Mouse (Mus musculus): ENCODE data around the gene Ddx5. TPM values are rescaled to one million over a fixed set of nuclear protein-coding genes. Genes with fewer than 3 reads are reported as not detected.
A peak's percentile ranks its signal among the peaks of the same experiment; 100 is the strongest.

The Ddx5 gene
- 243 and 248 TPM in 2 replicates for polyA plus RNA-seq (2016; fragmentation: Nextera tagmentation; extraction: Ambion mirVana)

GRCm38 (mm10) chr11:106788775-106789459, at the start of gene Ddx5, which contains the start of gene Cep95:
Gene Ddx5 (minus strand): TSS chr11:106789185.
Gene Cep95 (plus strand): TSS chr11:106789252.
- Histone ChIP-seq H3K36me3 (peaks cover 48% of the 10 kb centered on the region), H3K9ac (peak within 1 kb of the TSS; percentile 99), H3K27ac (ENCODE audit: poor library complexity, severe bottlenecking) (peak within 1 kb of the TSS; percentile 99), H3K4me3 (peak within 1 kb of the TSS; percentile 98), H3K27me3 (replicated peaks) (no peaks in the 10 kb centered on the region), H3K4me1 (replicated peaks) (peaks cover 8% of the 10 kb centered on the region), H3K4me2 (peak within 1 kb of the TSS; percentile 87), H3K9me3 (replicated peaks) (no peaks in the 10 kb centered on the region)
- peak; percentile 94 for ATAC-seq (ENCODE audit: insufficient number of reproducible peaks, low FRiP score)
- WGBS = under 1% methylated on average over 58 of the region's 58 CpGs

DNA sequence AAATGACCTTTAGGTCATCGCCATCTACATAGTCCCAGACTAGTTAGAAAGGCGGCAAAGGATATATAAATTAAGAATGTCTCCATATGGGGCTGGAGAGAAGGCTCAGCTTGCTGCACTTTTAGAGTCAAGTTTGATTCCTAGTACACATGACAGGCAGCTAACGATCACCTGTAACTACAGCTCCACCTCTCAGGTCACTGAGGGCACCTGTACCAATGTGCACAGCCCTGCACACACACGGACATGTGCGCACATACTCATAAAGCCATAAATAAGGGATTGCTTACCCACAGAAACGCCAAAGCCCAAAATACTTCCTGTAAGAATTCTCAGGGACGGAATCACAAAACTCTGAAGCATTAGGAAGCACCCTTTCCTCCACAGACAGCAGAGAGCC, 39.1 kb upstream of the Ddx5 start:
- H3K9ac ChIP-seq = no peak overlapping the region
- peaks cover 4% of the 10 kb centered on the region; the same call in 1 of the 2 replicates for H3K4me1 ChIP-seq (replicated peaks)
- ATAC-seq (ENCODE audit: insufficient number of reproducible peaks, low FRiP score) = no peak
- 92% methylated on average over 7 of the region's 7 CpGs for WGBS
- H3K36me3 ChIP-seq = peaks cover 72% of the 10 kb centered on the region
- no peaks in the 10 kb centered on the region for H3K27me3 ChIP-seq (replicated peaks)
- H3K4me3 ChIP-seq = no peak overlapping the region
- no peaks in the 10 kb centered on the region for H3K9me3 ChIP-seq (replicated peaks)
- no peak overlapping the region for H3K27ac ChIP-seq (ENCODE audit: poor library complexity, severe bottlenecking)
- no peak overlapping the region for H3K4me2 ChIP-seq

GRCm38 (mm10) chr11:106824403-106824802, 35.4 kb upstream of the Ddx5 start:
- H3K9me3 ChIP-seq (replicated peaks) = no peaks in the 10 kb centered on the region
- no peak overlapping the region for H3K4me2 ChIP-seq
- WGBS = 82% methylated on average over 10 of the region's 10 CpGs
- peaks cover 66% of the 10 kb centered on the region for H3K36me3 ChIP-seq
- H3K27me3 ChIP-seq (replicated peaks) = no peaks in the 10 kb centered on the region
- ATAC-seq (ENCODE audit: insufficient number of reproducible peaks, low FRiP score) = no peak
- H3K4me1 ChIP-seq (replicated peaks) = peaks cover 17% of the 10 kb centered on the region
- H3K9ac ChIP-seq = no peak overlapping the region
- H3K27ac ChIP-seq (ENCODE audit: poor library complexity, severe bottlenecking) = no peak overlapping the region
- no peak overlapping the region for H3K4me3 ChIP-seq

DNA sequence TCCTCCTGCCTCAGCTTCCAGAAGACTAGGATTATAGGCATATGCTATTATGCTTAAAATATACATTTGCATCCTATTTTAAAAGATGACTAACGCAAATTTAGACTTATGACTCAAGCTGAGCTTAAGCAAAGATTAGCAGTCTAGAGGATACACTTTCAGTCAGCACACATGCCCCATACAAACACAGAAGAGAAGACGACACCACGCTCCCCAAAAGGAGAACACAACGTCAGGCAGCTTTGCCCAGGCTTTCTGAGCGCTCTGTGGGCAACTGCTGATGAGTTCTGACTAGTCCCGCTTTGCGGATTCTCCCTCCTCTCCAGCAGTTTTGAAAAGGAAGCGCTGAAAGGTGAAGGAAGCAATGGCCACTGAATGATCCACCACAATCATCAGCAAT, 34.8 kb upstream of the Ddx5 start:
- peaks cover 67% of the 10 kb centered on the region for H3K36me3 ChIP-seq
- H3K27ac ChIP-seq (ENCODE audit: poor library complexity, severe bottlenecking) = no peak overlapping the region
- no peak overlapping the region for H3K9ac ChIP-seq
- H3K9me3 ChIP-seq (replicated peaks) = no peaks in the 10 kb centered on the region
- no peak overlapping the region for H3K4me2 ChIP-seq
- WGBS = 90% methylated on average over 8 of the region's 8 CpGs
- no peak for ATAC-seq (ENCODE audit: insufficient number of reproducible peaks, low FRiP score)
- no peaks in the 10 kb centered on the region for H3K27me3 ChIP-seq (replicated peaks)
- H3K4me3 ChIP-seq = no peak overlapping the region
- H3K4me1 ChIP-seq (replicated peaks) = peaks cover 24% of the 10 kb centered on the region

GRCm38 (mm10) chr11:106822911-106823310, 33.9 kb upstream of the Ddx5 start:
- Histone ChIP-seq H3K9ac (no peak overlapping the region), H3K27ac (ENCODE audit: poor library complexity, severe bottlenecking) (no peak overlapping the region), H3K36me3 (peaks cover 59% of the 10 kb centered on the region), H3K27me3 (replicated peaks) (no peaks in the 10 kb centered on the region), H3K9me3 (replicated peaks) (no peaks in the 10 kb centered on the region), H3K4me3 (no peak overlapping the region), H3K4me2 (no peak overlapping the region), H3K4me1 (replicated peaks) (peaks cover 31% of the 10 kb centered on the region)
- WGBS = 83% methylated on average over 5 of the region's 5 CpGs
- no peak for ATAC-seq (ENCODE audit: insufficient number of reproducible peaks, low FRiP score)

DNA sequence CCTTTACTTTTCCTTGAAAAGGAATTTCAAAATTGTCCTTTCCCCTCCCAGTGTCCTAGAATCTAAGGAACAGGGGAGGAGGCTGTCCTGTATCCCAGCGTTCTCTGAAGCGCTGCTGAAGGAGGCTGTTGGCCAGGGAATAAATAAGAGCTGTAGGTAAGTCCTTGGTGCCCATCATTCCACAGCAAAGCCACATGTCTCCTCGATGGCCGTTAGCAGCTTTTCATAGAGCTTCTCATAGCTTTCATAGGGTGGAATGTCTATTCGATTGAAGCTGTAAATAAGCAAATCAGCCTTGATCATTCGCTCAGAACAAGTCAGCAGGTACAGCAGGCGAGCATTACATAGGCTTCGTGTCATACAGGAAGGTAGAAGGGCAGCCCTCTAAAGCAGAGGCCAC, 33.5 kb upstream of the Ddx5 start:
- H3K9ac ChIP-seq = no peak overlapping the region
- no peaks in the 10 kb centered on the region for H3K9me3 ChIP-seq (replicated peaks)
- no peak for ATAC-seq (ENCODE audit: insufficient number of reproducible peaks, low FRiP score)
- peaks cover 59% of the 10 kb centered on the region for H3K36me3 ChIP-seq
- WGBS = 84% methylated on average over 8 of the region's 8 CpGs
- H3K4me3 ChIP-seq = no peak overlapping the region
- no peaks in the 10 kb centered on the region for H3K27me3 ChIP-seq (replicated peaks)
- H3K4me2 ChIP-seq = no peak overlapping the region
- peaks cover 34% of the 10 kb centered on the region for H3K4me1 ChIP-seq (replicated peaks)
- no peak overlapping the region for H3K27ac ChIP-seq (ENCODE audit: poor library complexity, severe bottlenecking)

DNA sequence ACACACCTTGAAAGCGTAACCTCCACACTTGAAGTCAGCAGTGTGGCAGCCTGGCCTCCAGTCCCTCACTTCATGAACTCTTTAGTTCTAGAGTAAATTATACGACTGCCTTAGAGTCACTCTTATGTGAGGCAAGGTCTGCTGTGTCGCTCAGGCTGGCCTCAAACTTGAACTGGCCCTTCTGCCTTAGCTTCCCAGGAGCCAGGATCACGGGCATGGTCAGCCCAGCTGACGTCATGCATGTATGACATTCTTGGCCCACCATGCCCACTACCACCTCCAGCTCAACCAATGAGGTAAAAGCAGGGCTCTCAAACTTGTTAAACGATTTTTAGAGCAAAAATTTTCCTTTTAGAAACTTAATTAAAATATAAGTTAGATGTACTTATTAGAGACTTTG, 32.4 kb upstream of the Ddx5 start:
- H3K4me1 ChIP-seq (replicated peaks) = peaks cover 34% of the 10 kb centered on the region
- H3K4me2 ChIP-seq = no peak overlapping the region
- H3K4me3 ChIP-seq = no peak overlapping the region
- no peak for ATAC-seq (ENCODE audit: insufficient number of reproducible peaks, low FRiP score)
- no peak overlapping the region for H3K9ac ChIP-seq
- H3K27me3 ChIP-seq (replicated peaks) = no peaks in the 10 kb centered on the region
- 79% methylated on average over 6 of the region's 6 CpGs for WGBS
- H3K27ac ChIP-seq (ENCODE audit: poor library complexity, severe bottlenecking) = no peak overlapping the region
- H3K36me3 ChIP-seq = peaks cover 61% of the 10 kb centered on the region
- H3K9me3 ChIP-seq (replicated peaks) = no peaks in the 10 kb centered on the region

DNA sequence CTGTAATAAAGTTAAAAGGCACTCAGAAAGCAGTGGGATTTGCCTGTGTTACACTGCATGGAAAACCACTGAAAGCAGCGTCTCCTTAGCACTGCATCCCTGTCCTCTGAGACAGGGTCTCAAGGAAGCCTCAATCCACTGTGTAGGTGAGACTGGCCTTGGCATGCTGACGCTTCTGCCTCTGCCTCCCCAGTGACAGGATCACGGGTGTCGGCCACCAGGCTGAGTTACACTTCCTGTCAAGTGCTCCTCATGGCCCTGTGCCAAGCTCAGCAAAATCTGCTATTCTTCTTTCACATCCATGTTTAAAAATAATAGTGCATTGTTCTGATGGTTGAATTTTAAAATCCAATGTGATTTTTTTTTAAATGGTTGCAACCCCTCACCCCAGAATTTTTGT, 32.0 kb upstream of the Ddx5 start:
- Histone ChIP-seq H3K9me3 (replicated peaks) (no peaks in the 10 kb centered on the region), H3K27me3 (replicated peaks) (no peaks in the 10 kb centered on the region), H3K27ac (ENCODE audit: poor library complexity, severe bottlenecking) (no peak overlapping the region), H3K9ac (no peak overlapping the region), H3K4me1 (replicated peaks) (peaks cover 34% of the 10 kb centered on the region), H3K36me3 (peaks cover 60% of the 10 kb centered on the region), H3K4me3 (no peak overlapping the region), H3K4me2 (no peak overlapping the region)
- 40% methylated on average over 4 of the region's 4 CpGs for WGBS
- ATAC-seq (ENCODE audit: insufficient number of reproducible peaks, low FRiP score) = no peak

GRCm38 (mm10) chr11:106820252-106820651, 31.3 kb upstream of the Ddx5 start:
- H3K36me3 ChIP-seq = peaks cover 62% of the 10 kb centered on the region
- no peak for ATAC-seq (ENCODE audit: insufficient number of reproducible peaks, low FRiP score)
- no peak overlapping the region for H3K4me3 ChIP-seq
- H3K27me3 ChIP-seq (replicated peaks) = no peaks in the 10 kb centered on the region
- no peaks in the 10 kb centered on the region for H3K9me3 ChIP-seq (replicated peaks)
- H3K27ac ChIP-seq (ENCODE audit: poor library complexity, severe bottlenecking) = no peak overlapping the region
- H3K9ac ChIP-seq = no peak overlapping the region
- H3K4me1 ChIP-seq (replicated peaks) = peaks cover 34% of the 10 kb centered on the region
- no peak overlapping the region for H3K4me2 ChIP-seq
- WGBS = 89% methylated on average over 6 of the region's 6 CpGs

DNA sequence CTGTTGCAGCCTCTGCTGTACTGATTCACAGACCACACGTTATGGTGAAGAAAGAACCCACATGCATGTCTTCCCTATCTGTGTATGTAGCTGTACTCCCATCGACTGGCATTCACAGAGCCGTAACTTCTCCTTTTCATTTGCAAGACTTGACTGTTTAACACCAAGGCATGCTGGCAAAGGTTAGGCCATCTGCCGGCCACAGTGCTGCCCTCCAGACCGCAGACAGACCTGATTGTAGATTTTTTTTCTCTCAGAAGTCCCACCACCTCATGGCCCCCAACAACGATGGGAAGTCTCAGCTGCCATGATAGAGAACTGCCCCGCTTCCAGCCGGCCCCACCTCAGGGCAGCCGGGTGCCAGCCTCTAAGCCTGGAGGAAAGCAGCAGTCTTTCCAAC, 30.6 kb upstream of the Ddx5 start:
- no peak overlapping the region for H3K4me2 ChIP-seq
- peaks cover 34% of the 10 kb centered on the region for H3K4me1 ChIP-seq (replicated peaks)
- H3K27me3 ChIP-seq (replicated peaks) = no peaks in the 10 kb centered on the region
- no peak overlapping the region for H3K4me3 ChIP-seq
- no peaks in the 10 kb centered on the region for H3K9me3 ChIP-seq (replicated peaks)
- WGBS = 85% methylated on average over 9 of the region's 9 CpGs
- no peak overlapping the region for H3K9ac ChIP-seq
- no peak overlapping the region for H3K27ac ChIP-seq (ENCODE audit: poor library complexity, severe bottlenecking)
- H3K36me3 ChIP-seq = peaks cover 64% of the 10 kb centered on the region
- no peak for ATAC-seq (ENCODE audit: insufficient number of reproducible peaks, low FRiP score)

DNA sequence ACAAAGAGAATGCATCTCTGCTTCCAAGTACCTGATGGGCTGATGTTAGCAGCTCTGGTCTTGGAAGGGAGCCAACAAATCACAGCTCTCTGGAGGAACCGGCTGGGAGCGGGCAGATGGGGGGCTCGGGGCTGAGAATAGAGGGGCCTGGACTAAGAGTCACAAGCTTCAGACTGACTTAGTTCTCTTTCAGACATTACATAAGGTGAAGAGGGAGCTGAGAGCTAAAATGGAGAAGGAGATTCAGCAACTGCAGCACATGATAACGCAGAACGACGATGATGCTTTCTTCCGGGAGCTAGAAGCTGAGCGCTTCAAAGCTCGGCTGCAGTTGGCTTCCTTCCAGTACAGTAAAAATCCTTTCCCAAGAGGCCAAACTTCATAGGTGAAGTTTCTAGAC, 29.4 kb upstream of the Ddx5 start:
- H3K36me3 ChIP-seq = peaks cover 67% of the 10 kb centered on the region
- no peaks in the 10 kb centered on the region for H3K9me3 ChIP-seq (replicated peaks)
- peaks cover 34% of the 10 kb centered on the region for H3K4me1 ChIP-seq (replicated peaks)
- H3K27ac ChIP-seq (ENCODE audit: poor library complexity, severe bottlenecking) = peak overlapping the region; percentile 66
- no peak overlapping the region for H3K9ac ChIP-seq
- WGBS = 19% methylated on average over 9 of the region's 9 CpGs
- H3K27me3 ChIP-seq (replicated peaks) = no peaks in the 10 kb centered on the region
- H3K4me3 ChIP-seq = 0 out of 2 replicates have a peak overlapping the region, but pooled peaks have one; percentile 18
- H3K4me2 ChIP-seq = peak overlapping the region; percentile 51
- ATAC-seq (ENCODE audit: insufficient number of reproducible peaks, low FRiP score) = peak; percentile 58; the same call in 1 of the 2 replicates

DNA sequence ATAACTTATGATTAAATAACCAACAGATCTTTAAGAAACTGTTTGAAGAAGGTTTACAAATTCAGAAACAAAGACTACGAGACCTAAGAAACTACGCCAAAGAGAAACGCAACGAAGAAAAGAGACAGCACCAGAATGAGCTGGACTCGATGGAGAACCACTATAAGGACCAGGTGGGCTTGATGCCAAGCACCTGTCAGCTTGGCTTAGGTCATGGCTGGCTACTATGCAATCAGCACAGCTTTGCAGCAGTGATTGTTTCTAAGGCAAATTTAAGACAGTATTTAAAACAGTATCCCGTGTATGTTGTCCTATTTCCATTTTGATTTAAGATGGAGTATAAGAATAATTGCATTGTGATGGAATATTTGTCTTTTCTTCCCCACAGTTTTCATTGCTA, 28.8 kb upstream of the Ddx5 start:
- H3K4me1 ChIP-seq (replicated peaks) = peaks cover 34% of the 10 kb centered on the region
- H3K4me3 ChIP-seq = no peak overlapping the region
- peaks cover 73% of the 10 kb centered on the region for H3K36me3 ChIP-seq
- WGBS = 83% methylated on average over 6 of the region's 6 CpGs
- H3K4me2 ChIP-seq = no peak overlapping the region
- H3K9ac ChIP-seq = no peak overlapping the region
- ATAC-seq (ENCODE audit: insufficient number of reproducible peaks, low FRiP score) = no peak
- peak overlapping the region; percentile 41; the same call in 1 of the 2 replicates for H3K27ac ChIP-seq (ENCODE audit: poor library complexity, severe bottlenecking)
- H3K27me3 ChIP-seq (replicated peaks) = no peaks in the 10 kb centered on the region
- no peaks in the 10 kb centered on the region for H3K9me3 ChIP-seq (replicated peaks)

All from heart, embryonic 12.5 days (tissue).